Mouse (Mus musculus) effector memory CD4-positive, alpha-beta T cell, adult 5 months (primary cell): ENCODE data around the gene Smim27. TPM values are rescaled to one million over a fixed set of nuclear protein-coding genes. Genes with fewer than 3 reads are reported as not detected.

Experiments used
- polyA plus RNA-seq: library from polyadenylated mRNA; unstranded; fragments of 100-300 nt; shearing (Covaris generic); gene quantifications from one replicate; pipeline ENCODE4 v1.2.1, GENCODE M21; 2017

Smim27 gene
- 47.0 TPM for polyA plus RNA-seq

GRCm38 (mm10) chr4:40269430-40270032 lies at the start of gene Smim27, which contains the start of gene Topors:
Gene Smim27 (plus strand): TSS chr4:40269579.
Gene Topors (minus strand): TSS chr4:40269850.

GRCm38 (mm10) chr4:40239409-40240271 lies 29.7 kb upstream of the Smim27 start, which contains the start of gene Ddx58:
Gene Ddx58 (minus strand): TSS chr4:40239828.

GRCm38 (mm10) chr4:40279276-40279900 lies 10.0 kb downstream of the Smim27 start, which contains the start of gene Ndufb6:
Gene Ndufb6 (minus strand): TSS chr4:40279421.

Other genes starting within 250 kb of the Smim27 start
- 15.6 TPM for gene Aco1, start 126.5 kb upstream of the Smim27 start, polyA plus RNA-seq
- 77.4 TPM for gene Ddx58, start 29.8 kb upstream of the Smim27 start, polyA plus RNA-seq
- gene Topors, start 271 bp downstream of the Smim27 start, polyA plus RNA-seq: 30.9 TPM
- 70.0 TPM for gene Ndufb6, start 9.8 kb downstream of the Smim27 start, polyA plus RNA-seq
- gene Tmem215, start 202.6 kb downstream of the Smim27 start, polyA plus RNA-seq: not detected